Mouse (Mus musculus) telencephalon, adult 2 months (tissue): ENCODE data around the gene Fbxl17.

Experiments used
- DNase-seq: peaks from one replicate; pipeline ENCODE4 v3.0.0-alpha.2; 2011; ENCODE audit warnings: low read depth, low spot score

The Fbxl17 gene

DNA sequence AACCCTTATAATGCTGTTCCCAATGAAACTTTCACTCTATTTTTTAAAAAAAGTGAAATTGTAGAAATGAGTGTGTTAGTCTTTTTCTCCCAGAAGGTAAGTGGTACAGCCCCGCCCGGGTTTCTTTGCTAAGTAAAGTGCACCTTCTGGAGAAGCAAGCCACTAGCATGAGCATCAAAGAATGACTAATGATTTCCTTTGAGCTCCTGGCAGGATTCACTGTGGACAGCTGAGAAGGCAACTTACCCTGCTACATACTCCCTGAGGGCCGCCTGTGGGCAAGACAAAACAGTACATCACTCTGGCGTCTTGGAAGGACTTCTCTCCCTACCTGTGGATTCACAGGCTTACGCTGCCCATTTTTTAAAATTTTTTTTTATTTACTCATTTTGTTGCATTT lies 217.8 kb downstream of the Fbxl17 start:
- DNase-seq, result no peak

- DNase-seq, result no peak
Observed at GRCm38 (mm10) chr17:63280990-63281389, 218.8 kb downstream of the Fbxl17 start.

GRCm38 (mm10) chr17:63279144-63279543 lies 220.7 kb downstream of the Fbxl17 start:
- DNase-seq, result no peak

- no peak for DNase-seq
Observed at GRCm38 (mm10) chr17:63273353-63273752, 226.5 kb downstream of the Fbxl17 start.

DNA sequence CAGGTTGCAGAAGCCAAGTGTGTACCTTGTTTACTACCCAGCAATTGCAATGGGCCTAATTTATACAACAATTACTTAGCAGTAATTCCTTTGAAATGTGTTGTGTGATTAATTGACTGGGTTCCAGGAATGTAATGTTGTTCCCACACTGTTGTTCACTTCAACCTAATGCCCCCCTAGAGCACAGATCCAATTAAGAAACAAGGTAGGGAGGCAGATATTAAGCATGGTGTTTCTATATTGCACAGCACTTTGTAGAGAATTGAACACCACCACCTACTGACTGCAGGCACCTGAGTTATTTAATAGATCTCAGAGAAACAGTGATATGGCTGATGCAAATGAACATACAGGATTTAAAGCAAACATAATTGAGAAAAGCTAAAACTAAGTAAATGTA lies 226.9 kb downstream of the Fbxl17 start:
- DNase-seq, result no peak

- DNase-seq, result peak; percentile 41
Observed at GRCm38 (mm10) chr17:63271000-63271399, 228.8 kb downstream of the Fbxl17 start.

DNA sequence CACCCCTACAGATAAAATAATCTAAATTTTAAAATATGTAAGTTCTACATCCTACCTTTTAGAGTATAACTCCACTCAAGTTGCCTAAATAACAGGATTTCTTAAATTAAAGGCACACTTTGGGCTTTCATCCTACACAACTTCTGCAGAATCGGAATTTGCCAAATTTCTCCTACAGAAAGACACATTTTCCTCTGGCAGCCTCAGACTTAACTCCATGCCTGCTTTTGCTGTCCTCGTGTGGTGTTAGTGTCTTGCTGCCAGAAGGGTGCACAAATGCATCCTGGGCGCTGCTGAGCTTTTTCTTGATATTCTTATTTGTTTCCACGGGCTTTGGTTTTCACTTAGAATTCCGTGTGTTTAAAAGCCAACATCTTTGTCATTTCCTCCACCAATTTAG lies 229.3 kb downstream of the Fbxl17 start:
- DNase-seq, result peak; percentile 89

GRCm38 (mm10) chr17:63262674-63263073 lies 237.1 kb downstream of the Fbxl17 start:
- DNase-seq, result no peak

GRCm38 (mm10) chr17:63261508-63262141 lies 238.2 kb downstream of the Fbxl17 start:
- DNase-seq, result no peak

DNA sequence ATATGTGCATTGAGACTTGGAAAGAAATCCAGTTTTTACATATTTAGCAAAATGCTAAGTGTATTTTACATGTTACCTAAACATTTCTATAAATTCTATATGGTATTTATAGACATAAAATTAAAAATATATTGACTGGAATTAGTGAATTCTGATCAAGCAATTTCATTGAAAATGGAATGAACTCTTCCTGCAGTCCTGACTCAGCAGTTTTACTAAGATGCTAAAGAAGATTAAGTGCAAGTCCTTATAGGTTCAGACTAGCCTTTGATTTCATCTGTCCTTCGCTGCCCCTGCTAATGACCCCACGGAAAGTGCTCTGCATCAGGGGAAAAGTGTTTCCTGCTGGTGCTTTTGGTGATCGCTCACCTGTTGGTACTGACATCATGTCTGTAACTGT lies 240.7 kb downstream of the Fbxl17 start:
- no peak for DNase-seq

DNA sequence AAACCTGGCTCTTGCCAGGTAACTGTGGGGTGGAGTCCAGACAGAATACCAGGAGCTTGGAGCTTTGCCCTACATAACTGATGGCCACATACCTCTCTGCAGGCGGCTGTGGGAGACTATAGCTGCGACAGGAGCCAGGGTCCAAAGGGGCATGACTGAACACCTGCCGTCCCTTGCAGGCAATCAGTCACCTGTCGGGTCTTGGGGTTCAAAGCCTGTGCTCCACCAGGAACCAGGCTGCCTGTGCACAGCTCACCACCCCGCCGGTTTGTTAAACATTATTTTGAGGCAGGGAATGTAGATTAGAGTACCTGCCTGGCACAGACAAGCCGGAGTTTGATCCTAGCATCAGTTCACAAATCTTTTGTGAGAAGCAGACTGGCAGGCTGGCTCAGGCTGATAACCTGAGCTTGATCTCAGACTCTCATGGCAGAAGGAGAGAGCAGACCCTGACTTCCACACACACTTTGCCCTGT lies 253.6 kb downstream of the Fbxl17 start:
- no peak for DNase-seq

- no peak for DNase-seq
Observed at GRCm38 (mm10) chr17:63245472-63245871, 254.3 kb downstream of the Fbxl17 start.

DNA sequence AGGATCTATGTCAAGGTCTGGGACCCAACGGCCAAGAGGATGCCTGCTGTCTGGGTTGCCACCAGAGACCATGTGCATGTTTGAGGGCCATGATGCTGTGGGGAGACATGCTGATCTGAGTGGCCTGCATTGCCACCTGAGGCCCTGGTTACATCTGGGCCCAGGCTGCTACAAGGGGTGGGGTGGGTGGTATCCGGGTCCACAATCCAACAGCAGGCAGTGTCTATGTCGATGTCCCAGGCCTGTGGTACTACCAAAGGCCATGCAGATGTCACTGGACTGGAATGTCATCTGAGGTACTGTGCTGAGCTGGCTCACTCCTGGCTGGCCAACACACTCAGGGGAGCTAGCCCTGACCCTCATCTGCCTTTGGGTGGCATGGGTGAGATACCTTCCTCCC lies 257.1 kb downstream of the Fbxl17 start:
- no peak for DNase-seq

GRCm38 (mm10) chr17:63240731-63241106 lies 259.1 kb downstream of the Fbxl17 start:
- DNase-seq, result no peak

- DNase-seq, result no peak
Observed at GRCm38 (mm10) chr17:63240021-63240730, 259.6 kb downstream of the Fbxl17 start.

GRCm38 (mm10) chr17:63236846-63237245 lies 263.0 kb downstream of the Fbxl17 start:
- no peak for DNase-seq

- DNase-seq, result no peak
Observed at GRCm38 (mm10) chr17:63236221-63236620, 263.6 kb downstream of the Fbxl17 start.

- DNase-seq, result no peak
Observed at GRCm38 (mm10) chr17:63235821-63236220, 264.0 kb downstream of the Fbxl17 start.

GRCm38 (mm10) chr17:63229111-63229510 lies 270.7 kb downstream of the Fbxl17 start:
- DNase-seq, result no peak

DNA sequence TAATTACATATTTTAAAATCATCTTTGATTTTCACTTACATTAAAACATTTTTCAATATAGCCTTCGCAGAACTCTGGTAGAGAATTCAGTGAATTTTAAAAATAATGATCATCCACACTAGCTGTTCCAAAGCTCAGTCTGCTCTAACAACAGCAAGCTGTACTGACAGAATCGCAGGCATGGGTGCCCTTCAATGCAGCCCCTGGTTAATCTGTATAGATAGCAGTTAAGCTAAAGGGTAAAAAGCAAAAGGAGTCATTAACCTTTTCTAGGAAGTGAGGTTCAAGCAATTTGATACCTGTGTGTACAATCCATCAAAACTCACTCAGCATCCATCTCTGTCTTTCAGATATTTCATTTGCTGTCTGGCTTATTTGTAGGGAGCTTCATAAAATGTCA lies 273.4 kb downstream of the Fbxl17 start:
- DNase-seq, result no peak

DNA sequence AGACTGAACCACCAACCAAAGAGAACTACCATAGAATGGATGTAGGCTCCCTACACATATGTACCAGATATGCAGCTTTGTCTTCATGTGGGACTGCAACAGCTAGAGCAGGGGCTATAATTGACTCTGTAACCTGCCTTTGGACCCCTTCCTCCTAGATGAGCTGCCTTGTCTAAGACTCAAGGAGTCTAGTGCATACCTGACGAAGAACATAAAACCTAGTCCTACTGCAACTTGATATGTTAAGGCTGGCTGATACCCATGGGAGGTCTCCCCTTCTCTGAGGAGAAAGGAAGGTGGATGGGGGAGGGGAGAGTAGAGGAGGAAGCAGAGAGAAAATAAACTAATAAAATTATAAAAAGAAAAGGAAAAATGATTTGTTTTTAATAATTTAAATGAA lies 273.9 kb downstream of the Fbxl17 start:
- no peak for DNase-seq

DNA sequence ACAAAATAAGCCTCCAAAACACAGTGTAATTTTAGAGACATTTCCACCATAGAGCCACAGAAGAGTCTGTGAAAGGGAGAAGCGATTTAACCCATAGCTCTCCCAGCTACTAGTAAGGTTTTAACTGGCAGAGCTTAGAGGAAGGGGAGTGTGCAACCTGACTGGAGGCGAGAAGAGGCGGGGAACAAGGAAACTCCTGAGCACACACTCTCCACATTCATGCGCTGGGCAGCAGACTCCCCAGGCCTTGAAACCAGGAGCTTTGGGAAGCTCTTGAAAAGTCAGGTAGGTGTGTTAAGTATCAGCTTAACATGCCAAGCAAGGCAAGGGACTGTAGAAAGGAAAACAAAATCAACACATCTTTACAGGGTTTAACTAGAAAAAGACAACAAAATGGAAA lies 276.1 kb downstream of the Fbxl17 start:
- no peak for DNase-seq

DNA sequence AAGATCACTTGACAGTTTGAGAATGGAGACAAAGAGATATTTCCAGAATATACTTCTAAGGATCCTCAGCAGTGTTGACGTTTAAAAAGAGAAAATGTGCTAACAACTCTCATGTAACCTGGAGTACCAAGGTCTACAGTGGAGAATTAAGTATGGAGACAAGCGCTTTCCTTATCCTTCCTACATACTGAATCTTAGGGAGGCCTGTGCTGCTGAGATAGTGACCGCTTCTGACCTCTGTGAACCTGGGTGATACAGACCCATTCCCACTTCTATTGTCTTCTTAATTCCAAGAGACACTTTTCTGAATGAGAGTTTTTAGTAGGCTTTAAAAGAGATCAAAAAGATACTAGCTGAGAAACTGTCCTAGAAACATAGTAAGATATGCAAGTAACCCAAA lies 278.2 kb downstream of the Fbxl17 start:
- no peak for DNase-seq
